Mouse (Mus musculus): ENCODE measurements around the gene Rap1gap2. TPM values are rescaled to one million over a fixed set of nuclear protein-coding genes. Genes with fewer than 3 reads are reported as not detected.
A peak's percentile ranks its signal among the peaks of the same experiment; 100 is the strongest.

Rap1gap2 gene
- polyA plus RNA-seq, 1 experiment from 2014 or later: 5.2 TPM

DNA sequence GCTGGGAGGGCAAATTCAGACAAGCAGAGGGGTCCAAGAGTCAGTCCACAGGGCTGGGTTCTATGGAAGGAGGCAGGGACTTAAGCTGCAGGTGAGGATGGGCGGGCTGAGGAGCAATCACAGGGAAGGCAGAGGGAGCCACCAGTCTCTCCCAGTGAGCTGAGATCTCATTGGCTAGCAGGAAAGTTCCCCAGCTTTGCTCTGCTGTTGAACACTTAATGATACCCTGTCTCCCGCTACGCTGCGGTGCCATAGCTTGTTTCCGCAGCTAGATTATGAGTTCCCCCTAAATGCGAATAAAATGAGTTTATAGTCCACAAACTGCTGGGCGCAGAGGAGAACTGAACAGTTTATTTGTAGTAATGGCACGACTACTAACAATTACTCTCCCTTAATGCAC, 170.6 kb downstream of the Rap1gap2 start:
- H3K27ac ChIP-seq: no peak overlapping the region
- no peak for DNase-seq (ENCODE audit: low spot score)
- H3K36me3 ChIP-seq: 0 out of 2 replicates have a peak, but pooled peaks cover 4% of the 10 kb centered on the region
- 78% methylated on average over 8 of the region's 8 CpGs for WGBS
- H3K27me3 ChIP-seq (ENCODE audit: insufficient read depth, poor library complexity, severe bottlenecking): no peaks in the 10 kb centered on the region
- H3K9me3 ChIP-seq: no peaks in the 10 kb centered on the region
- H3K4me3 ChIP-seq: no peak overlapping the region
- peaks cover 40% of the 10 kb centered on the region for H3K4me1 ChIP-seq

- 48% methylated on average over 6 of the region's 6 CpGs for WGBS
- Histone ChIP-seq H3K27ac (peak overlapping the region; percentile 32; the same call in 1 of the 2 replicates), H3K36me3 (no peaks in the 10 kb centered on the region), H3K4me3 (no peak overlapping the region), H3K9me3 (no peaks in the 10 kb centered on the region), H3K4me1 (peaks cover 42% of the 10 kb centered on the region), H3K27me3 (ENCODE audit: insufficient read depth, poor library complexity, severe bottlenecking) (no peaks in the 10 kb centered on the region)
- DNase-seq (ENCODE audit: low spot score): no peak
Observed at GRCm38 (mm10) chr11:74439202-74439601, 171.5 kb downstream of the Rap1gap2 start.

DNA sequence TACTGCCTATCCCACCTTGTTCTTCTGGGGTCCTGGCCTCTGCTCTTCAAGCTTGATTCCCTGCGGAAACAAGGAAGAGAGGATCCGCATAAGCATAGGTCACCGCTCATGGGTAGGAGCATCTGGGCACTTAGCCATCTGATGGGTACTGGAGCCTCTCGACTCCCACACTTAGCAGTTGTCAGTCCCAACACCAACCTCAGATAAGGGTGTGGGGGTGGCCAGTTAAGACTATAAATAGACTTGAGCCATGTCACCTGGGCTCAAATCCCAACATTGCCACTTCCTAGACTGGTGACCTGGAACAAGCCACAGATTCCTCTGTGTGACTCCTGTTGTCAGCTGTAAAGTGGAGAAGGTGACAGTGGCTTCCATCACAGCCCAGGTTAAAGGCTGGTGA, 172.5 kb downstream of the Rap1gap2 start:
- Histone ChIP-seq H3K27me3 (ENCODE audit: insufficient read depth, poor library complexity, severe bottlenecking) (no peaks in the 10 kb centered on the region), H3K4me1 (peaks cover 43% of the 10 kb centered on the region), H3K4me3 (no peak overlapping the region), H3K36me3 (no peaks in the 10 kb centered on the region), H3K27ac (peak overlapping the region; percentile 30; the same call in 1 of the 2 replicates), H3K9me3 (no peaks in the 10 kb centered on the region)
- WGBS: 38% methylated on average over 4 of the region's 4 CpGs
- no peak for DNase-seq (ENCODE audit: low spot score)

- peaks cover 46% of the 10 kb centered on the region for H3K4me1 ChIP-seq
- H3K4me3 ChIP-seq: no peak overlapping the region
- H3K27me3 ChIP-seq (ENCODE audit: insufficient read depth, poor library complexity, severe bottlenecking): no peaks in the 10 kb centered on the region
- H3K9me3 ChIP-seq: no peaks in the 10 kb centered on the region
- 81% methylated on average over 2 of the region's 2 CpGs for WGBS
- no peak for DNase-seq (ENCODE audit: low spot score)
- no peaks in the 10 kb centered on the region for H3K36me3 ChIP-seq
- H3K27ac ChIP-seq: peak overlapping the region; percentile 29; the same call in 1 of the 2 replicates
Observed at GRCm38 (mm10) chr11:74435366-74435765, 175.3 kb downstream of the Rap1gap2 start.

DNA sequence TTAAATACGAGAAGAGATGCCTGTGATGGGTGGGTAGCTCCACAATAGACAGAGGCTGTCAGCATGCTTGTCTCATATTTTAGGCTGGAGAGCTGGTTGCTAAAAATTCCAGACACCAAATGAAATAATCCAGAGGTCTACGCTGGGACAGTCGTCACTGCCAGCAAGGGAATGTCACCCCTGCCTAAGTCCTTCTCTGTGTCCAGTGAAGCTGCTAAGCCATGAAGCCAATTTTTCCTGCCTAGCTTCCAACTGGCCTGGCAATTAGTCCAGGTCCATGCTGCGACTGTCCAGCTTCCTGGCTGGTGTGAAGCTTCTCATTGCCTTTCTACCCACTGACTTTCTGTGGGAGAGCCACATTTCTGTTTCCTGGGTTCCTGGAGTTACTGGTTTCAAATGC, 177.7 kb downstream of the Rap1gap2 start:
- H3K27ac ChIP-seq: no peak overlapping the region
- no peaks in the 10 kb centered on the region for H3K36me3 ChIP-seq
- no peaks in the 10 kb centered on the region for H3K9me3 ChIP-seq
- 47% methylated on average over 4 of the region's 4 CpGs for WGBS
- H3K4me3 ChIP-seq: no peak overlapping the region
- peaks cover 25% of the 10 kb centered on the region for H3K4me1 ChIP-seq
- H3K27me3 ChIP-seq (ENCODE audit: insufficient read depth, poor library complexity, severe bottlenecking): no peaks in the 10 kb centered on the region
- no peak for DNase-seq (ENCODE audit: low spot score)

DNA sequence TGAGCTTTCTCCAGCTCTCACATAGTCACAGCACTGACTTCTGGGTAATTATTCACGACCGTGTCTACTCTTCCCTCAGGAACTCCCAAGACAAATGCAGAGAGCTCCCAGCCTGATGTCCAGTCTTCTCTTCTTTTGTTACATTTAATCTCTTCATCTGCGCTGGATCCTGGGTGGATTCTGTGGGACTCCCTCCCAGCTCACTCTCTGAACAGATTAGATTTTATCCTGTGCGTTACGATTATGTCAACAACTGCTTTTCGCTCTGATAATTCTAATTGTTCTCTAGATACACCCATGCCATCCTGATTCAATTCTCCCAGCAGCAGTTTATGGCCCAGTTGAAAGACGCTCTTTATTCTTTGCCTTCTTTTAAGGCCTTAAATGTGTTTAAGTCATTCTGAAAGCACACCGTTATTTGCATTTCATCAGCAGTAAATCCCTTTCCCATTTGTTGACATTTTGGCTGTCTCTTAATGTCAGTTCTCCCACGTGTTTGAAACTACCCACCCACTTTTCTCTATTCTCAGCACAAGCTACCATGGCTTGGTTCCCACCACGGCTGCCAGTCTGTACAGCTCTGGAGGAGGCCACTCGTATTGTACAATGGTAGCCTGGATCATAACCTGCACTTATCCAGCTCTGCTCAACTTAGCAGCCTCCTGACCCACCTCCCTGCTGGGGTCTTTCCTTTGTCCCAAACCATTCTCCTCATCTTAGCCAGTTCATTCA, 180.8 kb downstream of the Rap1gap2 start:
- DNase-seq (ENCODE audit: low spot score): no peak
- WGBS: 73% methylated on average over 11 of the region's 11 CpGs
- no peaks in the 10 kb centered on the region for H3K9me3 ChIP-seq
- no peaks in the 10 kb centered on the region for H3K27me3 ChIP-seq (ENCODE audit: insufficient read depth, poor library complexity, severe bottlenecking)
- no peak overlapping the region for H3K4me3 ChIP-seq
- peaks cover 4% of the 10 kb centered on the region; the same call in 1 of the 2 replicates for H3K4me1 ChIP-seq
- no peak overlapping the region for H3K27ac ChIP-seq
- no peaks in the 10 kb centered on the region for H3K36me3 ChIP-seq

DNA sequence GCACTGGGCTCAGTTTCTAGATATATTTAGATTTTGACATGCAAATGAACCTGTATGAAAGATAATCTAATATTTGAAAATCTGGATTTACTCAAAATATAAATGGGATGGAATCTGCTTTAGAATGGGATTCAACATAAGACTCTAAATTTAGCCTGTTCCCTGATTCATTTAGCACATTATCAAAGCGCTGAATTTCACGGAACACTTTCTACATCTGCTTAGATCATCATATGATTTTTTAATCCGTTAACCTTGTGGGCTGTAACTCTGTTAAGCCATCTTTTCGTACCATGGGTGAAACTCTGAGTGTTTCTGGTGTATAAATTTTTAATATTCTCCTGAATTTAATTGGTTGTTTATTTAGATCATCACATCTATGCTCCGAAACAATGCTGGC, 184.4 kb downstream of the Rap1gap2 start:
- WGBS: 84% methylated on average over 5 of the region's 5 CpGs
- Histone ChIP-seq H3K27ac (no peak overlapping the region), H3K9me3 (no peaks in the 10 kb centered on the region), H3K4me3 (no peak overlapping the region), H3K27me3 (ENCODE audit: insufficient read depth, poor library complexity, severe bottlenecking) (no peaks in the 10 kb centered on the region), H3K4me1 (no peaks in the 10 kb centered on the region), H3K36me3 (no peaks in the 10 kb centered on the region)
- no peak for DNase-seq (ENCODE audit: low spot score)

DNA sequence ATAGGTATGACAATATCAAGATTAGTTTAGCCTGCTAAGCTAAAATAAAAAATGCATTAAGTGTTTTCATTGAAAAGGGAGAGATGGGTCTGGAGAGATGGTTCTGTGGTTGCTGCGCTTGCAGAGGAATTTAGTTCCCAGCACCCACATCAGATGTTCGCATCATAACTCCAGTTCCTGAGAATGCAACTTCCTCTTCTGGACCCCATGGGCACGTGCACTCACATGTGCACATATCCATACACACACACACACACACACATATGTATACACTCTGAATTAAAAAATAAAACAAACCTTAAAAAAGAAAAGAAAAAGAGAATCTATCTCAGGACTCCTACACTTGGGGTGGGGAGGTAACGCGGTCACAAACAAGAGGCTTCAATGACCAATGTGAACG, 188.7 kb downstream of the Rap1gap2 start:
- Histone ChIP-seq H3K27ac (no peak overlapping the region), H3K4me3 (no peak overlapping the region), H3K27me3 (ENCODE audit: insufficient read depth, poor library complexity, severe bottlenecking) (no peaks in the 10 kb centered on the region), H3K4me1 (no peaks in the 10 kb centered on the region), H3K36me3 (no peaks in the 10 kb centered on the region), H3K9me3 (no peaks in the 10 kb centered on the region)
- DNase-seq (ENCODE audit: low spot score): no peak
- WGBS: 87% methylated on average over 6 of the region's 6 CpGs

DNA sequence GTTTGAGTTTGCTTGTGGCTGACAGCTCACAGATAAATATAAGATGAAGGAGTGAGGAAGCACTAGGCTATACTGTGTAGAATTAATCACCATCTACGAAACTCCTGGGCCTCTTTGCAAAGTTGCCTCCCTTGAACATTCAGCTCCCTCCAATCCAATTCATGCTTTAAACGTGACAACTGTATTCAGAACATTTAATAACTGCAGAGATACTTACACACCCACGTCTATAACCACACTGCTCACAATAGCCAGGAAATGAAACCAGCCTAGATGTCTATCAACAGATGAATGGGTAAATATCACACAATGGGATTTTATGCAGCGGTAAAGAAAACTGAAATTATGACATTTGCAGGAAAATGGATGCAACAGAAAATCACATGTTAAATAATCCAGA, 189.6 kb downstream of the Rap1gap2 start:
- Histone ChIP-seq H3K4me1 (no peaks in the 10 kb centered on the region), H3K27ac (no peak overlapping the region), H3K27me3 (ENCODE audit: insufficient read depth, poor library complexity, severe bottlenecking) (no peaks in the 10 kb centered on the region), H3K4me3 (no peak overlapping the region), H3K36me3 (no peaks in the 10 kb centered on the region), H3K9me3 (no peaks in the 10 kb centered on the region)
- DNase-seq (ENCODE audit: low spot score): no peak
- 81% methylated on average over 4 of the region's 4 CpGs for WGBS

GRCm38 (mm10) chr11:74419601-74420000, 191.1 kb downstream of the Rap1gap2 start:
- DNase-seq (ENCODE audit: low spot score): no peak
- H3K4me3 ChIP-seq: no peak overlapping the region
- WGBS: 76% methylated on average over 4 of the region's 4 CpGs
- H3K27me3 ChIP-seq (ENCODE audit: insufficient read depth, poor library complexity, severe bottlenecking): no peaks in the 10 kb centered on the region
- H3K27ac ChIP-seq: no peak overlapping the region
- peaks cover 6% of the 10 kb centered on the region; the same call in 1 of the 2 replicates for H3K36me3 ChIP-seq
- no peaks in the 10 kb centered on the region for H3K9me3 ChIP-seq
- H3K4me1 ChIP-seq: peaks cover 6% of the 10 kb centered on the region

DNA sequence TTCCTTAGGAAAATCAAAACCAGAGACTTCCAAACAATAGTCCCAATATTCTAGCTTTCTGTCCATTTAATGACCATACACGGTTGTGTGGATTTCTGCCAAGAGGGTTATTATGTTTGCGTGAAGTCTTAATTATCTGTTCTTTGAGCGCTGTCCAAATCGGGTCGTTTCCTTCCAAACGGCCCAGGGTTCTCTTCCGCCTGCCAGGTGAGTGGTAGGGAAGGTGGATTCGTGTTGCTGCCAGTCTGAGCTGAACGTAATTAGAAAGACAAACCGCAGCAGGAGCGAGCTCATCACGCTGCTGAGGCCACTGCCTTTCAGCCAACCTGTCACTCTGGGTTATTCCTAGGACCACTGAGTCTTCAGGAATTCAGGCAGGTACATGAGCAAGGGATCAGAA, 195.0 kb downstream of the Rap1gap2 start:
- H3K27ac ChIP-seq: no peak overlapping the region
- WGBS: 84% methylated on average over 12 of the region's 12 CpGs
- no peaks in the 10 kb centered on the region for H3K9me3 ChIP-seq
- peaks cover 27% of the 10 kb centered on the region for H3K4me1 ChIP-seq
- peaks cover 10% of the 10 kb centered on the region; the same call in 1 of the 2 replicates for H3K36me3 ChIP-seq
- H3K4me3 ChIP-seq: no peak overlapping the region
- no peaks in the 10 kb centered on the region for H3K27me3 ChIP-seq (ENCODE audit: insufficient read depth, poor library complexity, severe bottlenecking)
- no peak for DNase-seq (ENCODE audit: low spot score)

DNA sequence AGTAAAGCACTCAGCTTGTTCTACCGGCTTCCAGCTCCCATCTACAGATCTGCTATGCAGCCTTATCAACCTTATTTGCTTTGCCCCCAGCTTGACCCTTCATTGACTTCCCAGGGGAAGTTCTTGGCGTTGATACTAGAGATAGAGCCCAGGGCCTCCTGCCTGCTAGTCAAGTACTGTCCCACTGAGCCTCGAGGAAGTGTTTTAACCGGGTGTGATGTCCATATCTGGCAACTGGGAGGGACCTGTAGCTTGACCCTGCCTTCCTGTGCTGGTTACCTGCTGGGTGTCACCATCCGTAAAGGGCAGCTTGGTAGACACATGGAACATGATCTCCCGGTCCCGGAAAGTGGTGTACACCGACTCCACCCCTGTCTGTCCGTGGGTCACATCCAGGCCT, 196.6 kb downstream of the Rap1gap2 start:
- Histone ChIP-seq H3K4me1 (peaks cover 44% of the 10 kb centered on the region), H3K4me3 (no peak overlapping the region), H3K27ac (no peak overlapping the region), H3K9me3 (no peaks in the 10 kb centered on the region), H3K36me3 (peaks cover 10% of the 10 kb centered on the region; the same call in 1 of the 2 replicates), H3K27me3 (ENCODE audit: insufficient read depth, poor library complexity, severe bottlenecking) (no peaks in the 10 kb centered on the region)
- no peak for DNase-seq (ENCODE audit: low spot score)
- 41% methylated on average over 9 of the region's 9 CpGs for WGBS

DNA sequence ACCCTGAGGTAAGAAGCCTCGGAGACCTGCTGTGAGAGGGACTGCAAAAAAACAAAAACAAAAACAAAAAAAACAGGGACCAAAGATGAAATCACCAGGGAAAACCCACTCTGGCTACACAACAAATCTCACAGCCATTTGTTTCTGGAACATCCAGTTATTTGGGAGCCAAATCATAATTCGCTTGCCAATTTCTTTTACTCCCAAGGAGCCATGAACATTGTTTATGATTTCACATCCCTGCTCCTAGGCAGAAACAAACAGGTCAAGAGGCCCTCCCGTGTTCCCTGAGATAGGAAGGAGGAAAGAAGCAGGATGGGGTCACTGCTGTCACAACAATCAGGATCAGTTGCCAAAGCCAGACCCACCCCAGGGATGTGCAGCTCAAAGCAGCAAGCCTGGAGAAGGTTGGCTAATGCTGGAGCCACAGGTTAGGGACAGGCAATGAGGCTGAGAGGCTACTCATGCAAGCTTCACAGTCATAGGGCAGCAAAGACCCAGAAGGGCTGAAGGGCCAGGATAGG, 197.2 kb downstream of the Rap1gap2 start:
- Histone ChIP-seq H3K27me3 (ENCODE audit: insufficient read depth, poor library complexity, severe bottlenecking) (no peaks in the 10 kb centered on the region), H3K4me1 (peaks cover 50% of the 10 kb centered on the region), H3K36me3 (peaks cover 10% of the 10 kb centered on the region; the same call in 1 of the 2 replicates), H3K9me3 (no peaks in the 10 kb centered on the region), H3K27ac (no peak overlapping the region), H3K4me3 (no peak overlapping the region)
- no peak for DNase-seq (ENCODE audit: low spot score)
- 54% methylated on average over 3 of the region's 3 CpGs for WGBS

Measured in heart, embryonic 10.5 days (tissue).